Mouse (Mus musculus) layer of hippocampus, postnatal 14 days (tissue): ENCODE data around the gene Rnf215. TPM values are rescaled to one million over a fixed set of nuclear protein-coding genes. Genes with fewer than 3 reads are reported as not detected.
"Not testable (repeated sequence)": the region's sequence is repeated elsewhere in the genome, so short reads cannot be mapped to it uniquely, and the experiment has no call there.

Experiments
- DNase-seq, 2 experiments: peaks; one replicate each; pipeline ENCODE4 v3.0.0; 2021 to 2022; ENCODE audit warnings: low spot score in 2 of 2, mixed read lengths in 1 of 2
- total RNA-seq, 2 experiments: library from RNA; stranded (reverse); gene quantifications; 2 replicates each; pipeline ENCODE4 v1.2.3; 2021

Gene Rnf215
- total RNA-seq, 2 experiments from 2014 or later, result 34.4 to 38.2 TPM

DNA sequence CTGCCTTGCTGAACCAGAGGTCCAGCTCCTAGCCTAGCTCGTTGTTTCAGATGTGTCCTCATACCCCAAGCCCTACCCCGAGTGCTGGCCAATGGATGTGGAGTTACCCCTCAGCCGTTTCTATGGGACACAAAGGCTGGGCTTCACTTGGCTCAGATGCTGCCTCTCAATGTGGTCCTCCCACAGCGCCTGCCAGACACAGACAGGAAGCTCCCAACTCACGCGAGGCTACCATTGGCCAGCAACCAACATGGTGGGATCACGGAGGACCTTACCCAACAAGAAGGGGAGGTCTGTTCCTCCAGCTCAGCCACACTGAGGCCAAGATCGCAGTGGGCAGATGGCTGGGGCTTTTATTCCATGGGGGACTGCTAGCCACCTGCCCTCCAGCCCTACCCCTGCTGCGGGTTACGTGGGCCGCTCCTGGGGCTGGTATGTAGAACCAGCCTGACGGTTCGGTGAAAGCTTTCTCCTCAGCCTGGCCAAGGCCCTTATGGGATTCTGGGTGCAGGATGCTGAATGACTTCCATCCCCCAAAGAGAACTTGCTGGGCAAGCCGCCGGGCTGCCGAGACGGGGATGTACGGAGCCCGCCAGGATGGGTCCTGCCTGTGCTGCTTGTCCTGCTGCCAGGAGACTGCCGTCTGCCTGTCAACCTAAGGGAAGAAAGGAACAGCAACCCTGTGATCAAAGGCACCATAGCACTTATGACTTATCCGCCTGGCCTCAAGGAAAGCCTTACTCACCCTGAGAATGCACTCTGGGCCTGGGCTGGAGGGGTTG is 8.5 kb downstream of the Rnf215 start:
- DNase-seq, result peak; percentile 45 to 51

- no peak for DNase-seq
These were observed 11.4 kb downstream of the Rnf215 start for GRCm38 (mm10) chr11:4146381-4146780.

DNA sequence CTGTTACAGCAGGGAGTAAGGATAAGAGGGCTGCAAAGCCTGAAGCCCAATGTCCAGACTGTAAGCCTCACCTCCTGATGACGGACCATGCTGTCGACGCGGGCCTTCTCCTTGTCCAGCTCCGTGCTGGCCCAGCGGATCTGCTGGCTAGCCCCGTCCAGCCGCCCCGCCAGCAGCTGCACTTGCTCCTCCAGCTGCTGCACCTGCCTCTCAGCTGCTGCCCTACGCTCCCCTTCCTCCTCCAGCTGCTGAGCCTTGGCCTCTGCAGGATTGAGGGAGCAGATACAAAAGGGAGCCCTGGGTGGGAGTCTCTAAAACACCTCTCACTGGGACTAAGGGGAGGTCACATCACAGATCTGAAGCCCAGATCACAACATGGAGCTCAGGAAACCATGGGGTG is 12.1 kb downstream of the Rnf215 start:
- no peak for DNase-seq

DNA sequence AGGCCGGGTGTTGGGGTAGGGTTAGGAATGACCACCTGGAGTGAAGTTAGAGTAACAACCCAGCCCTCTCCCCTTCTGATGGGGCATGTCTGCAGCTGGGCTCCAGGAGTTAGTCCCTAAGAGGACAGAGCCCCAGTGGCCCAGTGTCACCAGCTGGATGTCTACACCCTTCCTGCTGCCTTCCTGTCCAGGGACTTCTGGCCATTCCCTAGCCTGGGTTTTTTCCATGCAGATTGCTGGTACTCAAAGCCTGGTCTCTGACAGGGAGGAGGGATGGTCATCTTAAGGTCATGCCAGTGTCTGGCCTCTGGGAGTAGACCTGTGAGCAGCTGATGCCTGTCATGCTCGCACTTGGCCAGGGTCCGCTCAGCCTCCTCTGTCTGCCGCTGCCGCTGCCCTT is 13.1 kb downstream of the Rnf215 start:
- no peak for DNase-seq

- no peak for DNase-seq
These were observed 13.6 kb downstream of the Rnf215 start for GRCm38 (mm10) chr11:4148536-4149156.

DNA sequence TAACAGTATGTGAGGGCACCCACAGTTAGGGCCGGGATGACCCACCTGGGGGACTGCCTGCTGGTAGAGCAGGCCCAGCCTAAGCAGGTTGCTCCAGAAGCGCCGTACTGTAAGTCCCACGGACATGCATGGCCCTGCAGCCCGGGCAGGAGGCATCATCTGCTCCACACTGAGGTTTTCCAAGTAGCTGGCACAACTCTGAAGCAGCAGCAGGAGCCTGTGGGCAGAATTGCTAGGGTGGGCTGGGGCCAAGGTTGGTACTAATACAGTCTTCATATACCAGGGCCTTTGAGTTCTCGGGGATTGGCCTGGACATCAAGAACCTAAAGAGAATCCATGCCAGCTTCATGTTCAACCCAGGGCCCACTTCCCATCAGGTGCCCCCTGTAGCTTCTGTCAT is 14.9 kb downstream of the Rnf215 start:
- DNase-seq, result no peak

GRCm38 (mm10) chr11:4153694-4154093 is 18.7 kb downstream of the Rnf215 start:
- no peak for DNase-seq

DNA sequence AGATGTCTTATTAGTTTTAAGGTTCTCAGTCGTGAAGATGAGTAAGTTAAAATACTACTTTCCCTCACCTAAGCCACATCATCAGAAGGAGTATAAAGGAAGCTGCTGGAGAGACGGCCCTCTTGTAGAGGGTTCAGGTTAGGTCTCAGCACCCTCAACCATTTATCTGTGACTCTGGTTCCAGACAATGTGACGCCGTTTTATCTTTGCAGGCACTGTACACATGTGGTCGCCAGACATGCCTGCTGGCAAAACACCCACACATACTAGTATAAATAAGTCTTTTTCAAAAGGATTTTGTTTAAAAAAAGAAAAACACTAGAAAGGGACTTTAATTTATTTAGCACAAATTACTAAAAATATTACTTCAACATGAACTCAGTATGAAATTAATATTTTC is 20.6 kb downstream of the Rnf215 start:
- DNase-seq, result peak in 1 of 2 experiments; percentile 28

DNA sequence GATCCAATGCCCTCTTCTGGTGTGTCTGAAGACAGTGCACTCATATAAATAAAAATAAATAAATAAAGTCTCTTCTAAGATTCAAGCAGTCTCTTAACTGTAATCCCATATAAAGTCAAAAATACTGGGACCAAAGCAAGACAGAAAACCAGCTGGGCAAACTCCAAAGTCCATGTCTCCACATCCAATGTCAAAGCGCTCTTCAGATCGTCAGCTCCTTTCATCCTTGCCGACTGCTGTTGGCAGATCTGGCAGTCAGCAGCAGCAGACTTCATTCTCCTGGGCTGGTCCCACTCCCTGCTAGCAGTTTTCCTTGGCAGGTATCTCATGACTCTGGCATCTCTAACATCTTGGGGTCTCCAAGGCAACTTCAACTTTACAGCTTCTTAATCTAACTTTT is 23.7 kb downstream of the Rnf215 start:
- no peak for DNase-seq

GRCm38 (mm10) chr11:4159808-4160708 is 25.1 kb downstream of the Rnf215 start, which contains the start of the genes Ccdc157 and Sf3a1:
Ccdc157 (minus strand) TSS chr11:4160293.
Sf3a1 (plus strand) TSS chr11:4160350.
- DNase-seq, result peak; percentile 92 to 94

GRCm38 (mm10) chr11:4160758-4161480 is 25.9 kb downstream of the Rnf215 start:
- DNase-seq, result no peak

- DNase-seq, result no peak
These were observed 29.7 kb downstream of the Rnf215 start for GRCm38 (mm10) chr11:4164701-4165100.

GRCm38 (mm10) chr11:4166467-4167090 is 31.6 kb downstream of the Rnf215 start:
- no peak for DNase-seq

- DNase-seq, result peak; percentile 58 to 85
These were observed 39.6 kb downstream of the Rnf215 start for GRCm38 (mm10) chr11:4174586-4174985.

DNA sequence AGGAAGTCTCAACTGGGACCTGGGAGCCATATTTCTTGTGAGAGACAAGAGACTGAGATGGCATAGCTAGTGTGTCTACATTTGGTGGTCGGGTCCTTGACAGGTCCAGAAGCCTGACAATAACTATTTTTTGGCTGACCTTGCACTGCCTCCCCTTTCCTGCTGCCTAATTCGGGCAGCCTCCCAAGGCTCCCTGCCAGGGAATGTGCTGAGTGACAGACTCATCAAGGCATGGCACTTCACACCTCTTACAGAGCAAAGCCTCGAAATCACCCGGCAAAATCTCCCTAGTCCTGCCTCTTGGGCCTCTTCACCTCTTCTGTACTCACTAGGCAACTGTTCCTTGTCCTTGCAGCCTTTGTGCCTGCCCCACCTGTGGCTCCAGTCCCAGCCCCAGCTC is 42.7 kb downstream of the Rnf215 start:
- DNase-seq, result no peak

- no peak for DNase-seq
These were observed 47.1 kb downstream of the Rnf215 start for GRCm38 (mm10) chr11:4182061-4182460.

- DNase-seq, result no peak
These were observed 48.5 kb downstream of the Rnf215 start for GRCm38 (mm10) chr11:4183511-4183910.

DNA sequence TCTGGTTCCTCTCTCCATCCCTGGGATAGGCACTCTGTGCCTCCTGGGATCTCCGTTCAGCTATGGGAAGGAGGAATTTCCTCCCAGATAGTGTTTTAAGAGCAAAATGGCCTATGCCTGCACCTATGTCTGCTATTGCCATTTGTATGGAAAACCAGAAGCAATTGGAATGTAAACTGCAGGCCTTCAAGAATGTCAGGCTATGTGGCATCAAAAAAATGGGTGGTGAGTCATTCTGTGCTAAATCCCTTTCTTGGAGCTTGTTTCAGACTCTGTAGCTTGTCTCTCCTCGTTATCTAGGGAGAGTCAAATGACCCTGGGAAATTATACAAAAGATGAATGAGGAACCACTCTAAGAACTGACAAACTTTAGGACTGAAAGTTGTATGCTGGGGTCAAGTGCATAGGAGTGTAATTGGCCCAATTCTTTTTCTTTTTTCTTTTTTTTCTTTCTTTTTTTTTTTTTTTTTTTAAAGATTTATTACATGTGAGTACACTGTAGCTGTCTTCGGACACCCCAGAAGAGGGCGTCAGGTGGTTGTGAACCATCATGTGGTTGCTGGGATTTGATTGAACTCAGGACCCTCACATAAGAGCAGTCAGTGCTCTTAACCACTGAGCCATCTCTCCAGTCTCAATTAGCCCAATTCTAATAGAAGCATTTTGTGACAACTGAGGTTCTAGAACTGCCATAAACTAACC is 49.4 kb downstream of the Rnf215 start:
- DNase-seq, result no peak

DNA sequence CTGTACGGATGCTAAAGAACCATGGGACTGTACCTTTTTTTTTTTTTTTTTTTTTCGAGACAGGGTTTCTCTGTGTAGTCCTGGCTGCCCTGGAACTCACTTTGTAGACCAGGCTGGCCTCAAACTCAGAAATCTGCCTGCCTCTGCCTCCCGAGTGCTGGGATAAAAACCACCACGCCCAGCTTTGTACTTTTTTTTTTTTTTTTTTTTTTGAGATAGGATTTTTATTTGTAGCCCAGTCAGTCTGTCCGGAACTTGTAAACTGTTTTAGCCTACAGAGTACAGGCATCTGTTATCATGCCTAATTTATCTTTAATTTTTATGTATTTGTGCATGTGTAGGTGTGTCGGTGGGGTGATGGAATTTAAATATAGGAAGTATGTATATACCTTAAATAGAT is 50.5 kb downstream of the Rnf215 start:
- DNase-seq, result not testable (repeated sequence)
